Mouse (Mus musculus): ENCODE measurements around the gene Vmn1r157.
"Not testable (repeated sequence)": the region's sequence is repeated elsewhere in the genome, so short reads cannot be mapped to it uniquely, and the experiment has no call there.

Vmn1r157 gene

DNA sequence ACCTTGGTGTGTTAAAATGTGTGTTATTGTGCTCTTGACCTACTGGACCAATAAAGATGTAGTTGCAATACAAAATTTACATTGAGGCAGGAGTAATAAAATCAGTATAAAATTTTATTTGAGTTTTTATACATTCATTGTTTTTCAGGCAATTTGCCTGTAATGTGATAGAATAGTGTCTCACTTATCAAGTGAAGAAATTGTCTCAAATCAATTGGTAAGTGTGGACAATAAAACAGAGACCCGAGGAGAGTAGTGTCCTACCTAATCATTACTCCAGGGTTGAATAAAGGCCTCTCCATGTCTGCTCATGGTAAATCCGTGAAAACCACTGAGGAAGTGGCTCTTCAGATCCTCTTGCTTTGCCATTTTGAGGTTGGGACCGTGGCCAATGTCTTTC is at the start of gene Vmn1r157:
Gene Vmn1r157 (plus strand): TSS at position 301 of the 400 bp plus-strand sequence.
- DNase-seq (ENCODE audit: low spot score in 2 of 2) = not testable (repeated sequence)

DNA sequence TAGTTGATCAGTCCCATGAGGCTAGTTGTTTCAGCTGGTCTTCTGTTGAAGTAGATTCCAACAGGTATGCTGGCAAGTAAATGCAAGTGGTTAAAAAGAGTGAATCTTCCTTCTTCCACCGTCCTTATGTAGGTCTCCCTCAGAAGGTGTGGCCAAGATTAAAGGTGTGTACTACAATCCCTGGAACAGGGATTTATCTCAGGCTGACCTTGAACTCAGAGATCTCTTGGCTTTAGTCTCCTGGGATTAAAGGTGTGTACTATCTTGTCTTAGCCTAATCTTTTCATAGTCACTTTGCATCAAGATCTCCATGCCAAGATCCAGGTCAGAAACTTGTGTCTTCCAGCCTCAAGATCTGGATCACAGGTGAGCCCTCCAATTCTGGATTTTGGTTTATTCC is 41.9 kb upstream of the Vmn1r157 start, which contains the start of gene Gm4567:
Gene Gm4567 (minus strand): TSS at position 101 of the 400 bp plus-strand sequence.
- DNase-seq (ENCODE audit: low spot score in 2 of 2) = not testable (repeated sequence)

DNA sequence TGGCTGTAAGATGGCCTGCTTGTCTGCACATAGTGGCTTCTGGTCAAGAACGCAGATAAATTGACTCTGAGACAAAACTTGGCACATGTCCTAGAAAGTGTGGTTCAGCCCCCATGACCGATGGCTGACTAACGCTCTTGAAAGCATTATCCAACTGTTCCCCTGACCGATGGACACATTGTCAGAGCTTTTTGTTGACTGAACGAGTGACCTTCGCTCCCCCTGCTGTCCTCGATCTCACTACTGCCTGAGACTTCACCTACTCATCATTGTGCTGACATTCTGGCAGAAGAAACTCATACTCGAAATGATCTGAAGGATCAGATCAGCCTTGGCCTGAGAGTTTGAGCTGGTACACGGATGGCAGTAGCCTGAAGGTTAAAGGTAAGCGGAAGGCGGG is 14.5 kb downstream of the Vmn1r157 start:
- not testable (repeated sequence) for DNase-seq (ENCODE audit: low spot score in 2 of 2)

DNA sequence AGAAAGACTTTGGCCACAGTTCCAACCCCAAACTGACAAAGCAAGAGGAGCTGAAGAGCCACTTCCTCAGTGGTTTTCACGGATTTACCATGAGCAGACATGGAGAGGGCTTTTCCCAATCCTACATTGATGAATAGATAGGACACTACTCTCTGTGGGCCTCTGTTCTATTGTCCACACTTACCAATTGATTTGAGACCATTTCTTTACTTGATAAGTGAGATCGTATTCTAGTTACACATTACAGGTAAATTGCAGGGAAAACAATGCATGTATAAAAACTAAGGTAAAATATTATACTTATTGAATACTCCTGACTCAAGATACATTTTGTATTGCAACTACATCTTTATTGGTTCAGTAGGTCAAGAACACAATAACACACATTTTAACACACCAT is 29.2 kb downstream of the Vmn1r157 start, which contains the start of gene Vmn1r158:
Gene Vmn1r158 (minus strand): TSS at position 101 of the 400 bp plus-strand sequence.
- DNase-seq (ENCODE audit: low spot score in 2 of 2) = not testable (repeated sequence)
